Mouse (Mus musculus) duodenum, adult 2 months (tissue): ENCODE data around the gene Sash1. TPM values are rescaled to one million over a fixed set of nuclear protein-coding genes. Genes with fewer than 3 reads are reported as not detected.

Source experiments
- polyA plus RNA-seq: library from polyadenylated mRNA; depleted of rRNA; stranded (reverse); fragments of >200 nt; gene quantifications from 2 replicates; pipeline ENCODE4 v1.2.3, GENCODE M21; 2012; ENCODE audit warnings: low replicate concordance; rRNA removed

Gene Sash1
- 9.2 and 14.2 TPM in 2 replicates for polyA plus RNA-seq

GRCm38 (mm10) chr10:8885630-8886527 lies at the start of gene Sash1:
Gene Sash1 (minus strand): TSS chr10:8886070.

